Mouse (Mus musculus) spleen, embryonic (tissue): ENCODE data around the gene Sowahb.

Experiments
- CTCF ChIA-PET: fragments of 350-600 bp; sonication (Branson Sonifier 250); formaldehyde crosslinking; loops from one replicate; lab custom pipeline; 2022; lab: Charles Lee

Sowahb gene

GRCm38 (mm10) chr5:93005229-93005814 lies 39.5 kb downstream of the Sowahb start:
- CTCF ChIA-PET: no interaction called here

GRCm38 (mm10) chr5:93002615-93003014 lies 42.2 kb downstream of the Sowahb start:
- CTCF ChIA-PET: no interaction called here

DNA sequence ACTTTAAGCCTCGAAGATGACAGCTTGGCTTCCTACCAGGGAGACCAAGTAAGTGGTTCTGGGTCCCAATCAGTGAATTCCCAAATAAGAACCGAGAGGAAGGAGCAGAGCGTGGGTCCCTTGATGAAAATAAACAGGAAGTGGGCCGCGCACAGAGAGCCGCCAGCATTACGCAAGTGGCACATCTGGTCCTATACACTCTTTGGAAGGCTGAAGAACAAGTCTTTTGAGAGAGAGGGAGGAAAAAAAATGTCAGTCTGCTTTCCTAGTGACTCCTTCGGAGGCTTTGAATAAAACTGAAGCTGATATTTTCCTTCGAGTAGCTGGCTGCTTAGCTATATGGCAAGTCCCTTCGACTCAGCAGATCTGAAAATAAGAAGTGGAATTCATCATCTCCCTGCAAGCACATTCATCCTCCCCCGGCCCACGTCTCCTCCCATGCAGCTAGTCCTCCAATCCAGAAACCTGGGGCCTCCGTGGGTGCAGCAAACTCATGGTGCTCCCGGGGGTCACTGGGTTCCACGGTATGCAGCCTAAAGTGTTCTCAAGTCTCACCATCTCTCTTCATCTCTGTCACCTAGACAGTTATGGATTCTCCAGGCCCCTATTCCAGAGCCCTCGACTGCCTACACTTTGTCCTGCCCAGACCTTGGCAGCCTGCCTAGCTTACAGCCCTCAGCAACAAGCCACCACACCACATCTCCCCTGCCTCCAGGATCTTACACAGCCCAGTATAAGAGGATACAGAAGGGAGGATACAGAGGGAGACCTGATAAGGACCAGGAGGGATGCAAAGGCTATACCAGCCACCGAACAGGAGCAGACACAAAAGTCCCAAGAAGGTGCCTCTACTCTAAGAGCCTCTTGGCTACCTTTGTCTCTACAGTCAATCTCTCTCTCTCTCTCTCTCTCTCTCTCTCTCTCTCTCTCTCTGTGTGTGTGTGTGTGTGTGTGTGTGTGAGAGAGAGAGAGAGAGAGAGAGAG lies 43.8 kb downstream of the Sowahb start:
- CTCF ChIA-PET: no interaction called here

DNA sequence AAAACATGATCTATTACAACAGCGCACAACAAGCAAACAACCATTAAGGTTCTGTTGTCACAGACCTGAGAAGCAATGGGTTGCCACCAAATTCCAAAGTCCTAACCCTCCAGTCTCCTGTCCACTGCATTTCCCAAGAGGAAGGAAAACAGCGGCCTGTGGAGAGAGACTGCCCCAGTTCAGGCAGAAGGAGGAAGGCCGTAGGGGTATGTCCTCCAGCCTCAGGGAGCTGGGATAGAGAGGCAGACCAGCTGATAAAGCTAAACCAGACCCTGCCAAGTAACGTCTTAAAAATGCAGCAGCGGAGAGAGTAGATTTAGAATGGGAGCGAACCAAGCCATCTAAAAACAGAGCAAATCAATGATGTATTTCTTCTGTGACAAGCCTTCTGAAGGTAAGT lies 44.8 kb downstream of the Sowahb start:
- CTCF ChIA-PET: no interaction called here

GRCm38 (mm10) chr5:92998494-92999016 lies 46.3 kb downstream of the Sowahb start:
- CTCF ChIA-PET: no interaction called here

- CTCF ChIA-PET: no interaction called here
These were observed 47.2 kb downstream of the Sowahb start for GRCm38 (mm10) chr5:92997428-92998120.

DNA sequence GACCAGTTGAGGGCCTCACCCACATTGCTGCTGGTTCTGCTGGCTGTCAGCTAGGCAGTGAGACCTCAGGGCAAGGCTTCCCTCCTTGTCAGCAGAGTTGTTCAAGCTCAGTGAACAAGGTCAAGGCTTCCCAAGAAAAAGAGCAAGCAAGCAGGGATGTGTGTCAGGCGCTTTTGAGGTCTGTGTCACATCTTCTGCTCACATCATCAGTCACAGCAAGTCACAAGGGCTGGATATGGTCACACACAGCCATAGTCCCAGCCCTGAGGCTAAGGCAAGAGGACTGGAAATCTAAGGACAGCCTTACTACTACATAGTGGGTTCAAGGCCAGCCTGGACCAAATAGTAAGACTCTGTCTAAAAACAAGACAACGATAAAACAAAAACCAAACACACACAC lies 50.0 kb downstream of the Sowahb start:
- CTCF ChIA-PET: no interaction called here

- CTCF ChIA-PET: no interaction called here
These were observed 50.5 kb downstream of the Sowahb start for GRCm38 (mm10) chr5:92994309-92994708.

DNA sequence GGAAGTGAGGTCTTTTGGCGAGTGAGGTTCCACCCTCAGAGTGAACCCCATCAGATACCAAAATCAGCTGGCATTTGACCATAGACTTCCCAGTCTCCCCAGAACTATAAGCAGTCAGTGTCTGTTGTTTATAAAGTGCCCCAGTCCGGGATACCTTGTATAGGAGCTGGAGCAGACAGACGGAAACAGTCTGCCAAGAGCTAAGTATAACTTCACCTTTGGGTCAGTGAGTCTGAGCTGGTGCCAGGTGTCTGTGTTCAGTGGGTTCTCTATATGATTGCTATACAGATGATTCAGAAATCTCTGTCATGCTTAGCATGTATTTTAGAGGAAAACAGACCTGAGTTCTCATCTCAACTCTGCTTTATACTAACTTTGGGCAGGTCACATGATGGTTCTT lies 52.7 kb downstream of the Sowahb start:
- CTCF ChIA-PET: no interaction called here
